Mouse (Mus musculus): ENCODE measurements around the gene Tifab.

Gene Tifab

DNA sequence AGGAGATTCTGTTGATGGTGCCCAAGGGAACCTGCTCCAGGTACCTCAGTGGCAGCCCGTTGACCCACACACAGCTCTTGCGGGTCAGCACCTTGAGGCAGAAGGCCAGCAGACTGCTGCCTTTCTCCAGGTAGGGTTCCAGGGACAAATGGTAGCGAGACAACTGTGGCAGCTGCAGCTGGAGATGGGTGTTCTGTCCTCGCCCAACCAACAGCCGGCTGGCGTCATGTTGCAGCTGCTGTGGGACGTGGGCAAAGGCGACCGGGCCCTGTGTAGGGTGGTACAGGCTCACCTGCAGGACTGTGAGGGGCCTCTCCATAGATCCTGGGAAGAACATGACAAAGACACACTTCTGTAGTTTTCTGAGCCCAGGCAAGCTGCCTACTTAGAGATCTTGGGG, 2.4 kb downstream of the Tifab start:
- DNase-seq (ENCODE audit: low read depth, low spot score): no peak

GRCm38 (mm10) chr13:56175848-56176247, 2.8 kb downstream of the Tifab start:
- no peak for DNase-seq (ENCODE audit: low read depth, low spot score)

GRCm38 (mm10) chr13:56172901-56173545, 5.7 kb downstream of the Tifab start:
- no peak for DNase-seq (ENCODE audit: low read depth, low spot score)

DNA sequence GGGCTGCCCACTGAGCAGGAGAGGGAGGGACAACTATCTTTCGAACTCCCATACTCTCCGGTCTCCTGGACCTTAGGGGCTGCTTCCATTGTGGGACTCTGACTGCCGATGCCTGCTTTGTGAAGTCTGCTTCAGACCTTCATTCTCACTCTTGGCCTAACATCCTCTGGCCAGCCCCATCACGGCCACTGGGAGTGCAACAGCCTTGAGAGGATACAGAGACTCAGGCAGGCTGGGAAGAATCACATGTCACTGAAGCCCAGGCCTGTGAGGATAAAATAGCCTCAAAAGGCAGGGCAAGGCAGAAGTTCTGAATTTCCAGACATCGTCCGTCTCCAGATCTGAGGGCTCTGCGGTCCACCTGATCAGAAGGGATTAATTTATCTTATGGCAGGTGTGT, 6.6 kb downstream of the Tifab start:
- DNase-seq (ENCODE audit: low read depth, low spot score): no peak

DNA sequence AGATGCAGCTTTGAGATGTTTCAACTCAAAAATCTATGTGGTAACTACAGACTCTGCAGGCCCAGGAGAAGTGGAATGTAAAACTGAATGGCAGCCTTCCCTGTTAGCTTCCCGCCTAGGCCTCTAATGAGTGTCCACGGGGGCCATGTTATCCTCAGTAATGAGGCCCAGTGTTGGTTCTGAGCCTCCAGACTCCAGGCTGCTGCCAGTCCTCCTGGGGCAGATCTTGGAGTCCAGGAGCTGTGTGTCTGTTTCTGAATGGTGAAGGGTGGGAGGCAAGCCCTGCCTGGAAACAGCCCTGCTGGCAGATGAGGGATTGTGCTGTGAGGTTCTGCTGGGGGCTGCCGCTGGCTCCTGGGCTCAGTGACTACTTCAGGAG, 10.3 kb downstream of the Tifab start:
- no peak for DNase-seq (ENCODE audit: low read depth, low spot score)

DNA sequence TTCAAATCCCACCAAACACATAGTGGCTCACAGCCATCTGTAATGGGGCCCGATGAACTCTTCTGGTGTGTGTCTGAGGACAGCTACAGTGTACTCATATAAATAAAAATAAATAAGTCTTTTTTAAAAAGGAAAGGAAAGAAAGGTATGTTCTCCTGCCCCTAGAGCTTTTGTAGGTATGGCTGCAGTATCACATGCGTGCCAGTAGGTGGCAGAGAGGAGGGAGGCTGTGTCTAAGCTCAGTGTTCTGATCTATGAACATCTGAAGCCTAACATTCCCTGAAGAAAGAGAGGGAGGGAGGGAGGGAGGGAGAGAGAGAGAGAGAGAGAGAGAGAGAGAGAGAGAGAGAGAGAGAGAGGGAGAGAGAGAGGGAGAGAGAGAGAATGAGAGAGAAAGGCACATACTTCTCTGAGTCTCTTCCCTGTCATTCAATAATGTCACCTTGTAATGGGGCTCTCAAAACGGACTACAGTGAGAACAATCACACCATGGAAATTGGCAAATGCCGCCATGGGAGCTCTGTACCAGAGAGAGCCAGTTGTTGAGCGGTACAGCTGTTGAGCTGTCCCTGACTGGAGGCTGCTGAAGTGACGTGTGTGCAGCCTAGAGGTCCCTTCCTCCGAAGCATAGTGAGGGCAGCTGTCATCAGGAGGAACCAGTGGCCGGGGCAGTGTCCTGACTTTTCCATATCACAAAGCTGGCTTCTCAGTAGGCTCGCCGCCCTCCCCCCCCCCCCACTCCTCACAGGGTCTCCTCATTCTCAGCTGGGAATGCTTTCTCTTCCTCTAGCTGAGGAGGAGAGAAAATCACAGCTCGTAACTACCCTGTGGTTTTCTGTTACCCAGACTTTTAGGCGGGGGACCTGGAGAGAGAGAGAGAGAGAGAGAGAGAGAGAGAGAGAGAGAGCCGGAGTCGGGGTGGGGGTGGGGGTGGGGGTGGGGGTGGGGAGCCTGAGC, 11.0 kb downstream of the Tifab start:
- no peak for DNase-seq (ENCODE audit: low read depth, low spot score)

GRCm38 (mm10) chr13:56165561-56165960, 13.1 kb downstream of the Tifab start:
- DNase-seq (ENCODE audit: low read depth, low spot score): no peak

- no peak for DNase-seq (ENCODE audit: low read depth, low spot score)
Observed at GRCm38 (mm10) chr13:56164372-56164771, 14.3 kb downstream of the Tifab start.

GRCm38 (mm10) chr13:56163751-56164150, 14.9 kb downstream of the Tifab start:
- no peak for DNase-seq (ENCODE audit: low read depth, low spot score)

DNA sequence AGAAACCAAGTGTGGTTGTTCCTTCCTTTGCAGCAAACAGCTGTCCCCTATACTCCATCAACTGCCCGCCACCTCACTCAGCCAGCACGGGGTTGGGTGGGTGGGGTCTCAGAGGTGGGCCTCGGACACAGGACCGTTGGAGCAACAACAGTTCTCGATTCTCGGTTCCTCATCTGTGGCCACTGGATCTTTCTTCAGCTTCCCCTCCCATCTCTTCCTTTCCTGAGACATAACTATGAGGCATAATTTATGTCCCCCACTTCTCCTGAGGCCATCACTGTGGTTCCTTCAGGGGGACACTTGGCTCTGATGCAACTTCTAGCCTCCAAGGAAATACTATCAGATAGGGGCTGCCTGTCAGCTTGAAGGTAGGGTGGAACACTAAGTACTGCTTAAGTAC, 15.8 kb downstream of the Tifab start:
- DNase-seq (ENCODE audit: low read depth, low spot score): no peak

- no peak for DNase-seq (ENCODE audit: low read depth, low spot score)
Observed at GRCm38 (mm10) chr13:56159614-56160363, 18.9 kb downstream of the Tifab start.

- no peak for DNase-seq (ENCODE audit: low read depth, low spot score)
Observed at GRCm38 (mm10) chr13:56159016-56159601, 19.6 kb downstream of the Tifab start.

- no peak for DNase-seq (ENCODE audit: low read depth, low spot score)
Observed at GRCm38 (mm10) chr13:56155671-56156070, 23.0 kb downstream of the Tifab start.

DNA sequence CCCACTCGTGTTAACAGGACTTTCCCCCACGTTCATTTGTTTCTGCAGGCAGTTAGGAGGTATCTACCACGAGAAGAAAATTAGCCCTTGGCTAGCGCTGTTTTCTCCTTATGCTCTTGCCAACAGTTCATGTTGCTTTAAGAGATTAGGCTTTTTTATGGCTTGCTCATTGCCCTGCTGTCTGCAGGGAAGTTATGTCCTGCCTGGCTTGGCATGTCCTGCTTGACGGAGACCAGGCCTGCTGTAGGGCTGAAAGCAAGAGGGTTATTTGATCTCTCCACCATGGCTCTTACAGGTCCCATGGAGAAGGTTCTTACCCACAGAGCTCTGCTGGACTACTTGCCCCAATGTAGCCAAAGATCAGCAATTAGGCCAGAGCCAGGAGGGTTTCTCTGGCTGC, 23.6 kb downstream of the Tifab start:
- no peak for DNase-seq (ENCODE audit: low read depth, low spot score)

DNA sequence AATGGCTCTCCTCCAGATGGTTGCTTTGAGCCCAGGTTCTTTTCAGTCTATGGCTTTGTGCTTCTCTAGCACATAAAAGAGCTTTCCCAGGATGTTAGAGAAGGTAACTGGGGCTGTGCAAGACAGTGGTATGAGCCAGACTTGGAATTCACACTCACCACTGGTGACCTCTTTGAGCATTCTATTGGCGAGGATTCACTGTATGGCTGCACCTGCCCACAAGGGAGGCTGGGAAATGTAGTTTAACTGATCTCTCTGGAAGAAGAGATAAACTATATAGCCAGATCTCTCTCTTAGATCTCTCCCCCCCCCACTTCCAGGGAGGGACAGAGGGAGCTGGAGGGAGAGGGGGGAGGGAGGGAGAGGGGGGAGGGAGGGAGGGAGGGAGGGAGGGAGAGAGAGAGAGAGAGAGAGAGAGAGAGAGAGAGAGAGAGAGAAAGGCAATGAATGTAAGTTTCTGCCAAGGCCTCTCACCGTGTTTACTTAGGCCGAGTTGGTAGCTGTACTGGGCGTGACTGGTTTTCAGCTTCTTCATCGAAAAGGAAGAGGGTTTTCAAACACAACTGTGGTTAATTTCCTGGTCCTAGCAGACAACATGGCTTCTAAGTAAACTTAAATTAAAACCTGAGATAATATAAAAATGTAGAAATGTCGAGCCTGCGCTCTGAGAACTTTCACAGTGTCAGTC, 25.8 kb downstream of the Tifab start:
- no peak for DNase-seq (ENCODE audit: low read depth, low spot score)

GRCm38 (mm10) chr13:56151404-56152226, 27.1 kb downstream of the Tifab start:
- peak; percentile 74 for DNase-seq (ENCODE audit: low read depth, low spot score)

GRCm38 (mm10) chr13:56145523-56145922, 33.2 kb downstream of the Tifab start:
- DNase-seq (ENCODE audit: low read depth, low spot score): no peak

- no peak for DNase-seq (ENCODE audit: low read depth, low spot score)
Observed at GRCm38 (mm10) chr13:56144021-56144420, 34.7 kb downstream of the Tifab start.

- DNase-seq (ENCODE audit: low read depth, low spot score): no peak
Observed at GRCm38 (mm10) chr13:56143151-56143513, 35.6 kb downstream of the Tifab start.

DNA sequence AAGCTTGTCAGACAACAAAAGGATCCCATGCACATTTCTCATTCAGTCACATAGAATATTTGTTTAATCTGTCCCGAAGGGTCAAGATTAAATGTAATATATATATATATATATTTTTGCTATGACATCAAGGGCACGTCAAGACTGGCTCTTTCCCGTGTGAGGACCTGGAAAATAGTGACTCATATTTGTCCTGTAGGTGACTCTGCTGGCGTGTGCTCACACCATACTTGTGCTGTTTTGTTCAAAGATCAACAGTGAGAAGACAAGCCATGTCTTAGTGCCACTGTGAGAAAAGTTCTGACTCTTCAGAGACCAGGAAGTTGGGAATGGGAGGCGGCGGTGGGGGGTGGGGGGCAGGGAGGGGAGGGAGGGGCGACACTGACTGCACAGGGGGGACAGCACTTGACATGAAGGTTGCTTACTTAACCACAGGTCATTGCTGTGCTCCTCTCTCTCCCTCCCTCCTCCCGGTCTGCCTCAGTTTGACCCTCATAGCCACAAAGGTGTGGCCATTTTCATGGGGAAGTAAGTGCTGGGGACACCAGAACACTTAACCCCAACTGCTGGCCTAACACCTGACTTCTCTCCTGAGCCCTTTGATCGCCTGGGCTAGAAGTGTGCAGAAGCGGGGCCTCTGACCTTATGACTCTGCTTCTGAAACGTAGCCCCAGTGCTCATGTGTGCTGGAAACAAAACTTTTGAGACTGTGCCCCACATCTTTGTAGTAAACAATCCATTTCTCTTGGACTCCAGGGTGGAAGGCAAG, 36.1 kb downstream of the Tifab start:
- no peak for DNase-seq (ENCODE audit: low read depth, low spot score)
